Mouse (Mus musculus) cortical plate, adult 2 months (tissue): ENCODE measurements around the gene Bcat2. TPM values are rescaled to one million over a fixed set of nuclear protein-coding genes. Genes with fewer than 3 reads are reported as not detected.

Source experiments
- H3K27ac ChIP-seq: fragments of 200-500 bp; 2 replicates; pipeline ENCODE4 v1.5.1; 2012; ENCODE audit warnings: low read length, control low read depth, inconsistent platforms; ENCODE audit not compliant: insufficient read depth
- H3K4me1 ChIP-seq: fragments of 200-500 bp; 2 replicates; pipeline ENCODE4 v1.6.1; 2011; ENCODE audit warnings: low read length; ENCODE audit not compliant: control insufficient read depth, insufficient read depth
- H3K4me3 ChIP-seq: fragments of 200-500 bp; 2 replicates; pipeline ENCODE4 v1.5.1; 2011; ENCODE audit warnings: mild to moderate bottlenecking, low read length, control low read depth; ENCODE audit not compliant: insufficient read depth
- CTCF ChIP-seq: fragments of 200-500 bp; IDR thresholded peaks from 2 replicates; pipeline ENCODE4 v1.5.1; 2011; ENCODE audit warnings: mild to moderate bottlenecking, control low read depth, low read length; ENCODE audit not compliant: insufficient read depth; ENCODE audit errors: extremely low read depth
- POLR2A ChIP-seq: fragments of 200-500 bp; IDR thresholded peaks from 2 replicates; pipeline ENCODE4 v1.6.1; 2011; ENCODE audit warnings: mild to moderate bottlenecking, low read length, control low read depth; ENCODE audit not compliant: insufficient read depth; ENCODE audit errors: extremely low read depth
- polyA plus RNA-seq: library from polyadenylated mRNA; depleted of rRNA; stranded (reverse); fragments of >200 nt; gene quantifications from 2 replicates; pipeline ENCODE4 v1.2.3, GENCODE M21; 2012

Gene Bcat2
- polyA plus RNA-seq, 1 experiment: 26.5 TPM

GRCm38 (mm10) chr7:45560843-45561623 is 8.9 kb upstream of the Bcat2 start:
- H3K27ac ChIP-seq: no peak overlapping the region
- no peaks in the 10 kb centered on the region for H3K4me1 ChIP-seq
- TF ChIP-seq CTCF (peak; percentile 97), POLR2A (no peak)
- H3K4me3 ChIP-seq: no peak overlapping the region

DNA sequence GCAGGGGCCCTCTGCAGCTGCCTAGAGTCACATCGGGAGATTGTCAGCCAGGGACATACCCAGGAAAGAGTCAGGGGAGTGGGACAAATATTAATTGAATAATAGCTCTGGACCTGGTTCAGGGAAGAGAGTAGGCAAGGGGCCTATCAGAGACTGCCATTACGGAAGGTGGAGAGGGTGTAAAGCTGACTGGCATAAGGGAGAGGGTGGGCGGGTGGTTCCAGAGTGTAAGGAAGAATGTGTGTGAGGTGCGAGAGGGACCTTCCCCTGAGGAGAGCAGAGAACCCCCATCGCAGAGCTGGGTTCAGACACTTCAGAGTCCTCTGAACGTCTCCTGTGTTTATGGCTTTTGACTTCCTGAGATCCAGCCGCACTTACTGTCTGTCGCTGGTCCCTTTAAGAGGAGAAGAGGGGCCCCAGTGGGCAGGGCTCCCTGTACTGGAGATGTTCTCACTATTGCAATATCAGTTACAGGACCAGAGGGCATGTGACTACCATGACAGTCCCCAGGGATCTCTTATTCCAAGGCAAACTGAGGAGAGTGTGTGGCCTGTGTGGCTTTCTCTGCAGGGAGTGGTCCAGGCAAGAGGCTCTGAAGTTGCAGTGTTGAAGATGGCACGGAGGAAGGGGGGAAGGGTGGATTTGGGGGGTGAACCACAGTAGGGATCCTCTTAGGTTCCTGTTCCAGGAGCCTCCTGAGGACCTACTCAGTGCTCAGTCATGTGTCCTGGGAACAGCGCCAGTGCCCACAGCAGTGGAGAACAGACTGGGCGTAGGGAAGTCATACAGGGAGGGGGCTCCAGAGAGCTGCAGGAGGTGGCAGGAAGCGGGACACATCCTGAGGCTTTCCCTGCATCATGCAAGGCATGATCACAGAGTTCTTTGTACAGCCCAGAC is 8.1 kb upstream of the Bcat2 start:
- TF ChIP-seq POLR2A: no peak
- TF ChIP-seq CTCF: no peak
- H3K4me3 ChIP-seq: no peak overlapping the region
- H3K4me1 ChIP-seq: no peaks in the 10 kb centered on the region
- no peak overlapping the region for H3K27ac ChIP-seq

DNA sequence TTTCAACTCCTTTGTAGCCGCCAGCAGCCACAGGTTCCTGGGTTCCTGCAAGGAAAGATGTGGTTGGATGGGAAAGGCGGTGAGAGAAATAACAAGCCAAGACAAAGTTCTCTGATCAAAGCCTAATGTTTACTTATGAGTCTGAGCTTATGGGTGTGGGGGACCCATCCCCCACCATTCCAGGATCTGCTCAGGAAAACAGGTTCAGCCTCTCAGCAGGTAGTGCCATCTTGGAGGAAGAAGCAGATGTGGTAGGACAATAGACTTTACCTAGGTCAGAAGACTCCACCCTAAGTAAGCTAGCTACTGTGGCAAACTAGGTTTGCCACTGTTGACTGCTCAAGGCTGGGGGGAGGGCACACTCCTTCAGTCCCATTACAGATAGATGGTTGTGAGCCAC is 5.1 kb upstream of the Bcat2 start:
- H3K27ac ChIP-seq: no peak overlapping the region
- H3K4me3 ChIP-seq: no peak overlapping the region
- TF ChIP-seq CTCF (no peak), POLR2A (no peak)
- no peaks in the 10 kb centered on the region; the same call in 1 of the 2 replicates for H3K4me1 ChIP-seq

GRCm38 (mm10) chr7:45565446-45565845 is 4.5 kb upstream of the Bcat2 start:
- no peak for TF ChIP-seq CTCF
- H3K27ac ChIP-seq: no peak overlapping the region
- no peak overlapping the region for H3K4me3 ChIP-seq
- H3K4me1 ChIP-seq: no peaks in the 10 kb centered on the region; the same call in 1 of the 2 replicates

DNA sequence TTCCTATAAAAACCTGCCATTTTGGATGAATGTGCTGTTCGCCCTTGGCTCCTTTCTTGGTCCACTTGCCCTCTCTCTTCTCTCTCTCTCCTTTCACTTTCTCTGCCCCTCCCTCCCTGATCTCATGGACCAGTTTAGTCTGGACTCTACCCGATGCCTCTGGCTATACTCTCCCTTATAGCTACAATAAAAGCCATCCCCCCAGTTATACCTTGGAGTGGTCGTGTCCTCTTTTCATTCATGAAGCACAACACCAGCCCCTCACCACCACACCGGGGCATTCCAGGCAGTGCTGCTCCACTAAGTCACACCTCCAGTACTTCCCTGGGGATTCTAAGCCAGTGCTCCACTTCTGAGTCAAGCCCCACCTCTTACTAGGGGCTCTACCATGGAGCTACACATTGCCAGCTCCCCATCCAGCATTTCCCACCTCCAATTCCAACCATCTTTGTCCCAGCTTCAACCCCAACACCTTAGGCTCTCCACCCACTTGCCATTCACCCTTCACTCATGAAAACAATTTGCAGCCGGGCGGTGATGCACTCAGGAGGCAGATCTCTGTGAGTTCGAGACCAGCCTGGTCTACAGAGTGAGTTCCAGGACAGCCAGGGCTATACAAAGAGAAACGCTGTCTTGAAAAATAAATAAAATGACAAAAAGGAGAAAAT is 2.7 kb upstream of the Bcat2 start:
- TF ChIP-seq CTCF: no peak
- TF ChIP-seq POLR2A: no peak
- no peak overlapping the region; the same call in 1 of the 2 replicates for H3K4me3 ChIP-seq
- peaks cover 1% of the 10 kb centered on the region for H3K4me1 ChIP-seq
- H3K27ac ChIP-seq: peak overlapping the region; percentile 80; the same call in 1 of the 2 replicates

DNA sequence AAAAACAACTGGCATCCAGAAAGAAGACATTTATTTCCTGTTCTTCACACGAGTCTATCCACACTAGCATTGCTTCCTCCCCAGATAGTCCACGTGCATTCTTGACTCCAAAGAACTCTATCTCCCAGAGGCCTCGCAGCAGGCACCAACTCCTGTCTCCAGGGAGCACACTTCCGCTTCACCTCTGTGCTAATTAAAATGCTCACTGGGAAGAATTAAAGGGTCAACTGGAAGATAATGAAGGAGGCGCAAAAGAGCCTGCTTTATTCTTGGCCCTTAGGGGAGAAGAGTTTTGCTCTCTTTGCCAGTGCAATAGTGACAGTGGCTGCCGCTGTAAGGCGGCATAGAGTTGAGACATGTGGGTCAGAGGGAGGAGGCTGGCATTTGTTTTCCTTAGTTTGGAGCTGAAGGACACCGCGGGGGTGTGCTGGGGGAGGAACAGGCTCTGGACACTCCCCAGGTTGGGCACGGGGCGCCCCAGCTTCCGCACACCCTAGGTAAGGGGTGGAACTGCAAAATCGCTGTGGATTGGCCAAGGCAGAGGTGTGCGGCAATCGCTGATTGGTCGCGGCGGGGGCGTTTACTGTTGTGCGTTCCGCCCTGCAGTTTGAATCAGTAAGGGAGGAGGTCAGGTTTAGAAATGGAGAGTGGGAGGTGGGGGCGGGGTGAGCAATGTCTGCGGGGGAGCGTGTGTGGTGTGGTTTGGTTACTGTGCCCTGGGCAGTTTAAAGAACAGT is 2.0 kb upstream of the Bcat2 start:
- no peak for TF ChIP-seq POLR2A
- no peak for TF ChIP-seq CTCF
- H3K4me1 ChIP-seq: peaks cover 1% of the 10 kb centered on the region
- peak overlapping the region; percentile 80 for H3K27ac ChIP-seq
- H3K4me3 ChIP-seq: peak overlapping the region; percentile 21

- Histone ChIP-seq H3K27ac (peak overlapping the region; percentile 69), H3K4me3 (peak overlapping the region; percentile 21; the same call in 1 of the 2 replicates), H3K4me1 (peaks cover 1% of the 10 kb centered on the region)
- TF ChIP-seq CTCF (no peak), POLR2A (no peak)
These were observed 1.1 kb upstream of the Bcat2 start for GRCm38 (mm10) chr7:45568601-45569473.

- no peak for TF ChIP-seq CTCF
- TF ChIP-seq POLR2A: no peak
- Histone ChIP-seq H3K27ac (no peak overlapping the region), H3K4me1 (peaks cover 1% of the 10 kb centered on the region), H3K4me3 (no peak overlapping the region)
These were observed 2.0 kb downstream of the Bcat2 start for GRCm38 (mm10) chr7:45571966-45572365.

DNA sequence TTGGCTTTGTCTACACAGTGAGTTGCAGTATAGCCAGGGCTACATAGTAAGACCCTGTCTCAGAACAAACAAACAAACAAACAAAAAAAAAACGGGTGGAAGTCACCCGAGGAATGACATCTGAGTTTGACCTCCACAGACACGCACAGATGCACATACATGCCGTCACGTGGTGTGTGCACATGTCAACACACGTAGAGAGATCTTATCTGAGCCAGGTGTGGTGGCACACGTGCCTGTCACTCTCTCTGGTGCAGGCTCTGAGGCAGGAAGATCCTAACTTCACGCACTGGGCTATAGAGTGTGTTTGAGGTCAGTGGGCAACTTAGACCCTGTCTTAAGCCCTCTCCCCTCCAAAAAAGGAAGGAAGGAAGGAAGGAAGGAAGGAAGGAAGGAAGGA is 4.0 kb downstream of the Bcat2 start:
- TF ChIP-seq CTCF (no peak), POLR2A (no peak)
- H3K27ac ChIP-seq: no peak overlapping the region
- H3K4me1 ChIP-seq: peaks cover 1% of the 10 kb centered on the region
- H3K4me3 ChIP-seq: no peak overlapping the region
